Mouse (Mus musculus): ENCODE data around the gene Galk2.

Gene Galk2

GRCm38 (mm10) chr2:125858521-125859280 is at the start of gene Galk2, which contains the start of gene Cops2:
Gene Galk2 (plus strand): TSS chr2:125859109.
Gene Cops2 (minus strand): TSS chr2:125859139.
- peak; percentile 94 for DNase-seq (ENCODE audit: low read depth, low spot score)

DNA sequence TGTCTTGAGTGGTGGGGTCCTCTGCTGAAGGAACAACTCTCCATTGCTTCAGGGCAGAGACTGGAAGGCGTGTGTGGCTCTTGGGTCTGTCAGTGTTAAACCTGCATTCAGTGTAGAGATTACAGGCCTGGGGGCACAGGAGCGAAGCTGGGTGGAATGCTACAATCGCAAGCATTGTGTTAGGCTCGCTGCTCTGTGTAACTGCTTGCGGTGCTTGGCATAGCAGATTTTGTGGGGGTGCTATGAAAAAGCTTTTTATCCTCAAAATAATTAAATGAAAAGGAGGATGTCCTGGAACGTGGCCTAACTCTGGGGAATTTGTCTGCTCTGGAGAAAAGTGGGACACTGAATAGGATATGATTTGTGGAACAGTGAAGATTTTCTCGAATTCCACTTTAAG is 49.4 kb upstream of the Galk2 start:
- DNase-seq (ENCODE audit: low read depth, low spot score): no peak

GRCm38 (mm10) chr2:125811332-125811731 is 47.6 kb upstream of the Galk2 start:
- DNase-seq (ENCODE audit: low read depth, low spot score): no peak

GRCm38 (mm10) chr2:125813972-125814595 is 44.8 kb upstream of the Galk2 start:
- DNase-seq (ENCODE audit: low read depth, low spot score): no peak

- no peak for DNase-seq (ENCODE audit: low read depth, low spot score)
Measured at GRCm38 (mm10) chr2:125820397-125820796, 38.5 kb upstream of the Galk2 start.

DNA sequence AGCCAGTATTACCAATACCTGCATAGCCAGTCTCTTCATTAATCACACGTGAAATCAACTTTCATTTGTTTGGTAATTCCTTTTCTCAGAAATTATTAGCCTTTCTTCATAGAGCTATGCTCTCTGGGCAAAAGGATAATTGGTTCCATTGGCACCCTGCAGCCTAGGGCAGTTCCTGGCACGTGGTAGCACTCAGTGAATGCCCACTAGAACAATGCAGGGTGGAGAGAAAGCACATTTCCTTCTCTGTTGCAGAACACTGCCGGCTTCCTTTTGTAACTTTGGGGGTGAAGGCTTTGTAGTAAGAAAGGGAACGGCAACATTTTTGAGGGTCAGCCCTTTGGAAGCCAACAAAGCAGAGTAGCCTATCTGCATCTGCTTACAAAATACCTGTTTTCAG is 32.7 kb upstream of the Galk2 start:
- no peak for DNase-seq (ENCODE audit: low read depth, low spot score)

- no peak for DNase-seq (ENCODE audit: low read depth, low spot score)
Measured at GRCm38 (mm10) chr2:125827898-125828297, 31.0 kb upstream of the Galk2 start.

DNA sequence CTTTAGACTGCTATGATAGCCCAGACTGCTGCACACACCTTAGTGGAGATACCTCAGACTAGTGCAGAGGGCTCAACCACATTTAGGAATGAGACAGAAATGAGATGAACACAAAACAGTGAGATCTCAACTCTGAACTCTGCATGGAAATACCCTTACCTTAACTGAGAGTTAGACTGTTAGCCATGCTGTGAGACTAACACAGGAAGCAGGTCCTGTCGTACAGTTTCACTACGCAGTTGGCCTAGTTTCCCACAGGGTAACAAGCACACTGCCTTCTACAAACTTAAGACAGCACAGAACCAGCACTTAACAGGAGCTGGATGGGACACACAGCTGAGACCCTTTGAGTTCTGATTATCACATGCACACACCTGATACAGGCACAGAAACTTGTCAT is 29.0 kb upstream of the Galk2 start:
- DNase-seq (ENCODE audit: low read depth, low spot score): no peak

GRCm38 (mm10) chr2:125838091-125838490 is 20.8 kb upstream of the Galk2 start:
- DNase-seq (ENCODE audit: low read depth, low spot score): no peak

DNA sequence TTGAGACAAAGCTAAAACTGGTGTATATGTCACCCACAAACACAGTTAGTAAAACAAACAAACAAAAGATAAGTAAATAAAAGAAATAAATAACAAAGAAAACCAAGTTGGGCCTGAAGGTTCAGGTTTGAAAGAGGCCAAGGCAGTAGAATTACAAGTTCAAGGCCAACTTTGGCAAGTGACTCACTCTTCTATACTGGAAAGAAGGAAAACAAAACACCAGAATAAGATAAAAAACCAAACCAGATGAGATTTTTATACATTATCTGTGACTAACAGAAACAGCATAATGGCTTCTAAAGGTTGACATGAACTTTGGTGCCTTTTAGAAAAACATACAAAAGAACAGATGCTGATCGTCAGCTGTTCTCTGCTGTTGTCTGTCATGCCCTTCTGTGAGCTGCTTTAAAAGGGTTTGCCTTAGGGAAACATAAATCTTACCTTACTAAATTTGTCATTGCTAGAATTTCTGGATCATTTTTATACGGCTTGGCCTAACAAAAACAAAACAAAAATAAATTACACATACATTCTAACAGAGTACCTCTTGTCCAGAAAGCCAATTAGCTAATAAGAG is 20.1 kb upstream of the Galk2 start:
- no peak for DNase-seq (ENCODE audit: low read depth, low spot score)

GRCm38 (mm10) chr2:125851237-125851636 is 7.7 kb upstream of the Galk2 start:
- no peak for DNase-seq (ENCODE audit: low read depth, low spot score)

GRCm38 (mm10) chr2:125857707-125858106 is 1.2 kb upstream of the Galk2 start:
- DNase-seq (ENCODE audit: low read depth, low spot score): no peak

- no peak for DNase-seq (ENCODE audit: low read depth, low spot score)
Measured at GRCm38 (mm10) chr2:125863799-125864198, 4.9 kb downstream of the Galk2 start.

GRCm38 (mm10) chr2:125864551-125864950 is 5.6 kb downstream of the Galk2 start:
- no peak for DNase-seq (ENCODE audit: low read depth, low spot score)

DNA sequence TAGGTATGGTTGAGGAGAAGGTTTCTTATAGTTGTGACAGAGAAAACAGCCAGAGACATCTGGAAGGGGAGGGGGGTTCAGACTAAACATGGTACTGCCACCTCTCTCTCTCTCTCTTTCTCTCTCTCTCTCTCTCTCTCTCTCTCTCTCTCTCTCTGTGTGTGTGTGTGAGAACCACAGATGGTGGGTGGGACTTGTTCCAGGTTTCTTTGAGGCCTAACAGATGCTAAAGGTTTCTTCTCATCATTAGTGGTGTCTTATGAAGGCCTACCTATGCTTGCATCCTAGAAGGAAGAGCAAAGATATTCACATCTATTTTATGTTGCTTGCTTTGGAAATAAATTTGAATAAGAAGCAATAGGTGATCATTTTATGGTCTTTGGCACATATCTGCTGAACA is 6.7 kb downstream of the Galk2 start:
- no peak for DNase-seq (ENCODE audit: low read depth, low spot score)

- peak; percentile 68 for DNase-seq (ENCODE audit: low read depth, low spot score)
Measured at GRCm38 (mm10) chr2:125866058-125866740, 7.3 kb downstream of the Galk2 start.

DNA sequence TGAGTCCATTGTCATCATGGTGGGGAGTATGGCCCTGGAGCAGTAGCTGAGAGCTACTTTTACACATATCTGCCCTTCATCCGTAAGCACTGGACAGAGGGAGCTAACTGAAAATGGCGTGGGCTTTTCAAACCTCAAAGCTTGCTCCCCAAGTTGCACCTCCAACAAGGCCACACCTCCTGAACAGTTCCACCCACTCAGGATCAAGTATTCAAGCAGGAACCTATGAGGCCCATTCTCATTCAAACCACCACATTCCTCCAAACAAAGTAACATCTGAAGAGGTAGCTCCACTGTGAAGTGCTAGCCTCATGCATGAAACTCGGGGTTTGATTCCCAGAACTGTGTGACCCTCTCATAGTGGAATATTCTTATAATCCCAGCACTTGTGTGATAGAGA is 9.4 kb downstream of the Galk2 start:
- no peak for DNase-seq (ENCODE audit: low read depth, low spot score)

DNA sequence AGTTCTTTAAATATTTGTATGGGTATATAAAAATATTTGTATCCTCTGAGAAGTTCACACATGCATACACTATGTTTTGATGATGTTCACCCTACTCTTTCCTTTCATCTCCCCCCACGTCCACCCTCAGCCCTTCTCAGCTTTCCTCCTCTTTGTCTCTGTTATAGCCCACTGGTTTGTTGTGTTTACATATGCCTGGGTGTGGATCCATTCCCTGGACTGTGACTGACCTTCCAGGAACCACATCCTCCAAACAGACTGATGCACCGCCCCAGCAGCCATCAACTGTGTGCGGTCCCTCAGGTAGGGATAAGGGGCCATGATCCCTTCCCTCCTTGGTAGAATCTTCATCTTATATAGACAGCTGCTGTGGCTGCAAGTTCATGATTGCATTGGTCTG is 11.2 kb downstream of the Galk2 start:
- DNase-seq (ENCODE audit: low read depth, low spot score): no peak

- DNase-seq (ENCODE audit: low read depth, low spot score): no peak
Measured at GRCm38 (mm10) chr2:125885891-125886576, 27.1 kb downstream of the Galk2 start.

DNA sequence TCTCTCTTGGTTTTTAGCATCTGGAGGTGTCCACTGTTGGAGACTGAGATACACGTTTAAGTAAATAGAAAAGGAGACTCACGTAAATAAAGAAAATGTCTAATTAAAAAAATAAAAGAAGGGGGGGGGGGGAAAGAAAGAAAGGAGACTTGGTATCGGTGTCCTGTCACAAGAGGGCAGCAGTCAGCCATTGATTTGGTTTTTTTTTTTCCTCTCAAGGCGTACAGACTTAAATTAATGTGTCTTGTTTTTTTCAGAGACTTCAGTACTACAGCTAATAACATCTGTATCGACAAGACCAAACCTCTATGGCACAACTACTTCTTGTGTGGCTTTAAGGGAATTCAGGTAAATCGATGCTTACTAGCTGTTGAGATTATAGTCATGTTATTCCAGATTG is 34.2 kb downstream of the Galk2 start:
- peak; percentile 34 for DNase-seq (ENCODE audit: low read depth, low spot score)

- DNase-seq (ENCODE audit: low read depth, low spot score): no peak
Measured at GRCm38 (mm10) chr2:125895099-125895498, 36.2 kb downstream of the Galk2 start.

- no peak for DNase-seq (ENCODE audit: low read depth, low spot score)
Measured at GRCm38 (mm10) chr2:125896355-125896754, 37.4 kb downstream of the Galk2 start.
